Mouse (Mus musculus) lung, embryonic 16.5 days (tissue): ENCODE measurements around the gene Ano10. TPM values are rescaled to one million over a fixed set of nuclear protein-coding genes. Genes with fewer than 3 reads are reported as not detected.

ENCODE experiments used
- ATAC-seq: fragments of 200-750 bp; cut with Nextera tagmentation; 2 replicates; pipeline ENCODE4 v1.8.0; 2017; ENCODE audit warnings: low read depth, mild to moderate bottlenecking, moderate library complexity
- H3K27ac ChIP-seq: fragments of 300-500 bp; sonication (generic); 2 replicates; pipeline ENCODE4 v1.5.1; 2014; ENCODE audit warnings: mild to moderate bottlenecking, control low read depth, low read length
- H3K27me3 ChIP-seq: fragments of 300-500 bp; sonication (generic); 2 replicates; pipeline ENCODE4 v1.6.1; 2014; ENCODE audit warnings: low read depth, low read length, mixed read lengths; ENCODE audit not compliant: control insufficient read depth, insufficient read depth
- H3K36me3 ChIP-seq: fragments of 300-500 bp; sonication (generic); 2 replicates; pipeline ENCODE4 v1.6.1; 2014; ENCODE audit warnings: low read length; ENCODE audit not compliant: control insufficient read depth, insufficient read depth
- H3K4me1 ChIP-seq: fragments of 300-500 bp; sonication (generic); replicated peaks from 2 replicates; pipeline ENCODE4 v1.6.1; 2014; ENCODE audit warnings: low read length, mixed read lengths; ENCODE audit not compliant: control insufficient read depth, insufficient read depth
- H3K4me2 ChIP-seq: fragments of 300-500 bp; sonication (generic); 2 replicates; pipeline ENCODE4 v1.6.1; 2014; ENCODE audit warnings: low read depth, low read length, control low read depth
- H3K4me3 ChIP-seq: fragments of 300-500 bp; sonication (generic); 2 replicates; pipeline ENCODE4 v1.5.1; 2014; ENCODE audit warnings: mild to moderate bottlenecking, low read length, control low read depth
- H3K9ac ChIP-seq: fragments of 300-500 bp; sonication (generic); 2 replicates; pipeline ENCODE4 v1.6.1; 2014; ENCODE audit warnings: low read length, control low read depth
- H3K9me3 ChIP-seq: fragments of 300-500 bp; sonication (generic); 2 replicates; pipeline ENCODE4 v1.6.1; 2016; ENCODE audit warnings: low read length; ENCODE audit not compliant: control insufficient read depth
- WGBS: fragments of 180-500 bp; shearing (Covaris S2); extraction: QIAGEN DNeasy Blood & Tissue Kit; methylation state at CpG from one replicate; pipeline ENCODE4 v1.1.7; 2014; 5-methylcytosine and 5-hydroxymethylcytosine counted together
- polyA plus RNA-seq: library from polyadenylated mRNA; unstranded; fragments of >200 nt; fragmentation: Nextera tagmentation; extraction: Ambion mirVana; gene quantifications from 2 replicates; pipeline ENCODE4 v1.2.1, GENCODE M21; 2015

Gene Ano10
- polyA plus RNA-seq, result 31.8 and 36.5 TPM in 2 replicates

GRCm38 (mm10) chr9:122294242-122294881 is at the start of gene Ano10:
Ano10 (minus strand) TSS chr9:122294423.
- H3K4me1 ChIP-seq, result peaks cover 10% of the 10 kb centered on the region; the same call in 1 of the 2 replicates
- H3K27ac ChIP-seq, result peak within 1 kb of the TSS; percentile 67
- H3K9me3 ChIP-seq, result no peaks in the 10 kb centered on the region
- H3K9ac ChIP-seq, result peak within 1 kb of the TSS; percentile 89
- no peaks in the 10 kb centered on the region for H3K36me3 ChIP-seq
- ATAC-seq, result peak; percentile 96
- WGBS, result 0% methylated on average over 48 of the region's 51 CpGs
- peak within 1 kb of the TSS; percentile 84 for H3K4me3 ChIP-seq
- H3K27me3 ChIP-seq, result no peaks in the 10 kb centered on the region
- peak within 1 kb of the TSS; percentile 77 for H3K4me2 ChIP-seq

GRCm38 (mm10) chr9:122343399-122343798 is 49.2 kb upstream of the Ano10 start:
- Histone ChIP-seq H3K4me1 (no peaks in the 10 kb centered on the region), H3K27me3 (no peaks in the 10 kb centered on the region), H3K9me3 (no peaks in the 10 kb centered on the region), H3K27ac (no peak overlapping the region), H3K9ac (no peak overlapping the region), H3K4me3 (no peak overlapping the region), H3K36me3 (no peaks in the 10 kb centered on the region), H3K4me2 (no peak overlapping the region)
- no peak for ATAC-seq
- WGBS, result 78% methylated on average over 7 of the region's 7 CpGs

GRCm38 (mm10) chr9:122339972-122340371 is 45.7 kb upstream of the Ano10 start:
- no peaks in the 10 kb centered on the region for H3K36me3 ChIP-seq
- no peaks in the 10 kb centered on the region for H3K27me3 ChIP-seq
- no peak for ATAC-seq
- H3K9ac ChIP-seq, result no peak overlapping the region
- H3K4me2 ChIP-seq, result no peak overlapping the region
- H3K27ac ChIP-seq, result no peak overlapping the region
- no peaks in the 10 kb centered on the region for H3K9me3 ChIP-seq
- no peaks in the 10 kb centered on the region for H3K4me1 ChIP-seq
- 47% methylated on average over 5 of the region's 5 CpGs for WGBS
- H3K4me3 ChIP-seq, result no peak overlapping the region

DNA sequence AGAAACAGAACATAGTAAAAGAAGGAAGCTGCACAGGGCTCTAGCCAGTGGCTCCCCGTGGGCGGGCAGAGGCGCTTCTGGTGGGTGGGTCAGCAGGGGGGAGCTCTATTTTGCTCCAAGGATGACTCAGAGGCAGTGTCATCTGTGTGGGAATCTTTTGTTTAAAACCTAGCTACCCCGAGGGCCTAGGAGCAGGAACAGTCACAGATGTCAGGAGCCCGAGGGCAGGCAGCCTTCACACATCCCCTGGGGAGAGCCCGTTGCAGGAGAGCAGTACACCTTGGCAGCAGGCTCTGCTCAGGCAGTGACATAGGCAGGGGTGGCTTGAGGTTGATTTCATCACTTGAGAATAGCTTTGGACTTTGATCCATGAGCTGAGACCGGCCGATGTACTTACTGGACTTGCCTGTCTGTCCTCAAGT is 43.3 kb upstream of the Ano10 start:
- Histone ChIP-seq H3K36me3 (no peaks in the 10 kb centered on the region), H3K4me1 (no peaks in the 10 kb centered on the region), H3K9me3 (no peaks in the 10 kb centered on the region), H3K9ac (no peak overlapping the region), H3K4me3 (no peak overlapping the region), H3K27me3 (no peaks in the 10 kb centered on the region), H3K4me2 (no peak overlapping the region), H3K27ac (no peak overlapping the region)
- ATAC-seq, result no peak
- WGBS, result 51% methylated on average over 8 of the region's 8 CpGs

DNA sequence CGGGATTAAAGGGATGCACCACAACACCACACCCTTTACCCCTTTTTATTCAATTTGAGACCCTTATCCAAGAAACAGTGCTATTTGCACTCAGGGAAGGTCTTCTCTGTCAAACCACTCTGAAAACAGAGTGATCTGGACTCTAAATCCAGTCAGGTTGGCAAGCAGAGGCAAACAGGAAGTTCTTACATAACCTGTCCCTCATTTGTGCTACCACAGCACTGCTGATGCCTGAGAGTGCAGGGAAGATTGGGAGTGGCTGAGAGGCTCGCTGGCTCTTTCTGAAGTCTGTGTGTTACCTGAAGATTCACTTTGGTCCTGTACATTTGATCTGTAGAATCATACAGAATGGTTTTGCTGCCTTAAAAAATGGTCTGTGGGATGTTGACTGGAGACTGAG is 42.5 kb upstream of the Ano10 start:
- H3K9me3 ChIP-seq, result no peaks in the 10 kb centered on the region
- no peaks in the 10 kb centered on the region for H3K27me3 ChIP-seq
- no peak for ATAC-seq
- no peak overlapping the region for H3K9ac ChIP-seq
- no peak overlapping the region for H3K27ac ChIP-seq
- H3K4me2 ChIP-seq, result no peak overlapping the region
- 54% methylated on average over 2 of the region's 2 CpGs for WGBS
- no peak overlapping the region for H3K4me3 ChIP-seq
- H3K36me3 ChIP-seq, result no peaks in the 10 kb centered on the region
- H3K4me1 ChIP-seq, result no peaks in the 10 kb centered on the region

GRCm38 (mm10) chr9:122328199-122328598 is 34.0 kb upstream of the Ano10 start:
- Histone ChIP-seq H3K4me2 (no peak overlapping the region), H3K9ac (no peak overlapping the region), H3K9me3 (no peaks in the 10 kb centered on the region), H3K36me3 (no peaks in the 10 kb centered on the region), H3K27me3 (no peaks in the 10 kb centered on the region), H3K27ac (no peak overlapping the region), H3K4me3 (no peak overlapping the region), H3K4me1 (no peaks in the 10 kb centered on the region)
- WGBS, result 51% methylated on average over 3 of the region's 3 CpGs
- no peak for ATAC-seq

GRCm38 (mm10) chr9:122325996-122326395 is 31.8 kb upstream of the Ano10 start:
- Histone ChIP-seq H3K9me3 (no peaks in the 10 kb centered on the region), H3K27ac (no peak overlapping the region), H3K4me1 (no peaks in the 10 kb centered on the region), H3K36me3 (no peaks in the 10 kb centered on the region), H3K4me3 (no peak overlapping the region), H3K9ac (no peak overlapping the region), H3K27me3 (no peaks in the 10 kb centered on the region), H3K4me2 (no peak overlapping the region)
- ATAC-seq, result no peak
- 88% methylated on average over 1 of the region's 1 CpGs for WGBS

DNA sequence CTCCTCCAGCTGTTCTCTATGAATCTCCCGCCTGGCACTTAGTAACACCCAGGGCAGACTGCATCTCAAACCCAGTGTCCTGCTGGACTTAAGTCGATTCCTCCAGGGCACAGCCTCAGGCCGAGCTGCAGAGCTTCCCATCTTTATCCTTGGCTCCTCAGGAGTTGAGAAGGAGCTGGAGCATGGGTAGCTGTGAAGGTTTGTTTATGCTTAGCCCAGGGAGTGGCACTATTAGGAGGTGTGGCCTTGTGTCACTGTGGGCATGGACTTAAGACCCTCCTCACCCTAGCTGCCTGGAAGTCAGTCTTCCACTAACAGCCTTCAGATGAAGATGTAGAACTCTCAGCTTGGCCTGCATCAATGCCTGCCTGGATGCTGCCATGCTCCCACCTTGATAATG is 28.1 kb upstream of the Ano10 start:
- ATAC-seq, result no peak
- Histone ChIP-seq H3K4me3 (no peak overlapping the region), H3K27ac (no peak overlapping the region), H3K27me3 (no peaks in the 10 kb centered on the region), H3K9ac (no peak overlapping the region), H3K4me2 (no peak overlapping the region), H3K4me1 (no peaks in the 10 kb centered on the region), H3K9me3 (no peaks in the 10 kb centered on the region), H3K36me3 (no peaks in the 10 kb centered on the region)
- WGBS, result 56% methylated on average over 3 of the region's 3 CpGs

DNA sequence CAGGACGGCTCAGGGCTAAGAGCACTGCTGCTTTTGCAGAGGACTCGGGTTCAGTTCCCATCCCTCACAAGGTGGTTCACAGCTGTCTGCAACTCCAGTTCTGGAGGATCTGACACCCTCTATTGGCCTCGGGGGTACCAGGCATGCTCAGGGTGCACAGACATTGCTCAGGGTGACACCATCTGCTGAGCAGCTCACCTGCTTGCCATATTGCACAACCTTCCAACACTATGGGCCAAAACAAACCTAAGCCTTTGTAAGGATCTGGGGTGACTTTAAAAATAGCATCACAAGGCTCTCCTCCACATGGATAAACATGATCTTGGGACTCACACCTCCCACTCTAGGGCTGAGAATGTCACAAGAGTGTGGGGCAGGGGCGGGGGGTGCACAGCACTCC is 26.4 kb upstream of the Ano10 start:
- ATAC-seq, result no peak
- no peak overlapping the region for H3K4me3 ChIP-seq
- no peaks in the 10 kb centered on the region for H3K4me1 ChIP-seq
- no peak overlapping the region for H3K4me2 ChIP-seq
- no peaks in the 10 kb centered on the region for H3K9me3 ChIP-seq
- no peaks in the 10 kb centered on the region for H3K27me3 ChIP-seq
- H3K27ac ChIP-seq, result no peak overlapping the region
- WGBS, result 84% methylated on average over 4 of the region's 4 CpGs
- no peaks in the 10 kb centered on the region for H3K36me3 ChIP-seq
- H3K9ac ChIP-seq, result no peak overlapping the region

GRCm38 (mm10) chr9:122316562-122316961 is 22.3 kb upstream of the Ano10 start:
- Histone ChIP-seq H3K27me3 (no peaks in the 10 kb centered on the region), H3K27ac (no peak overlapping the region), H3K4me2 (no peak overlapping the region), H3K36me3 (no peaks in the 10 kb centered on the region), H3K4me1 (no peaks in the 10 kb centered on the region), H3K9me3 (no peaks in the 10 kb centered on the region), H3K9ac (no peak overlapping the region), H3K4me3 (no peak overlapping the region)
- no peak for ATAC-seq
- 61% methylated on average over 7 of the region's 7 CpGs for WGBS
